Mouse (Mus musculus) thymus, postnatal 4 days (tissue): ENCODE measurements around the gene Kdm4b.
A peak's percentile ranks its signal among the peaks of the same experiment; 100 is the strongest.

ENCODE experiments used
- DNase-seq: peaks from one replicate; pipeline ENCODE4 v3.0.0; 2021

The Kdm4b gene

DNA sequence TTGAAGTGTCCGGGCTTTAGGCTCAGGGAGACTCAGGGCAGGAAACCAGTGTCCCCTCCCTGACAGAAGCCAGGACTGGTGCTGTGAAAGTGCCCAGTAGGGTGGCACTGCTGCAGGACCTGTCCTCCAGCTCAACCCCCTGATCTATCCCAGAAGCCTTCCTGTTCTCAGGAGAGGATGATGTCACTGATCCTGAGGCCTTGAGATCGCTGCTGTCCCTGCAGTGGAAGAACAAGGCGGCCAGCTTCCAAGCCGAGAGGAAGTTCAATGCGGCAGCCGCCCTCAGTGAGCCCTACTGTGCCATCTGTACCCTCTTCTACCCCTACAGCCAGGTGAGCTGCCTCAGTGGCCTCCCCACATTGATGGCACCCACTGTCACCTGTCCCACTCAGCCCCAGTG, 70.2 kb downstream of the Kdm4b start:
- no peak for DNase-seq

DNA sequence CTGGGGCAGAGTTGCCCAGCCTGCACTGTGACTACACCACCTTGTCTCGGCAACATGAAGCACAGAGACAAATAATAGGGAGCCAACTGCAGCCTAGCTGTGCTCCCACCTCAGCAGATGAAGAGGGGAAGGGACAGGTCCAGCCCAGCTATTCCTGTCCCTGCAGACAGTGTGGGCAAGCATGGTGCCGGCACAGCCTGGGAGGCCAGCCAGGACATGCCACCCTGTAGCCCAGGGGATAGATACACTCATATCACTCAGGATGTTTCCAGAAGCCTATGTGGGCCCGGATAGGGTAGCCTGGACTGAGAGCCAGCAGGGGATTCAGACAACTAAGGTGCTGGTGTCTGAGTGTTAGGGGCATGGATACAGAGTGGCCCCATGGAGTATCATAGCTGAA, 74.4 kb downstream of the Kdm4b start:
- no peak for DNase-seq

DNA sequence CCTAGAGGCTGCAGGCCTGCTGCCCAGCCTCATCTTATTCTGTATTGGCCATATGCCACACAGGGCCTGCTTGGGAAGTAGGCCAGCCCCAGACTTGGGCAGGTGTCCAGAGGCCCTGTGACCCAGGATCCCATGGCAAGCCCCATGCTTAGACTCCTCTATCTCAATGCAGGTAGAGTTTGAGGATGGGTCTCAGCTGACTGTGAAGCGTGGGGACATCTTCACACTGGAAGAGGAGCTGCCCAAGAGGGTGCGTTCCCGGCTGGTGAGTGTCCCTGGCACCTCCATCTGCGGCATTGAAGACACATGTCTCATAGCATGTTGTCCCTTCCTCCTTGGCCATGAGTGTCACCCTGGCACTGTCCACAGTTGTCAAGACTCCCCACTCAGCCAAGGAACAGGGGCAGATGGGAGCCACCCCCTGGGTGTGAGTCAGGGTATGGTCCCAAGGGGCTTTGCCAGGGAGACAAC, 75.2 kb downstream of the Kdm4b start:
- no peak for DNase-seq

DNA sequence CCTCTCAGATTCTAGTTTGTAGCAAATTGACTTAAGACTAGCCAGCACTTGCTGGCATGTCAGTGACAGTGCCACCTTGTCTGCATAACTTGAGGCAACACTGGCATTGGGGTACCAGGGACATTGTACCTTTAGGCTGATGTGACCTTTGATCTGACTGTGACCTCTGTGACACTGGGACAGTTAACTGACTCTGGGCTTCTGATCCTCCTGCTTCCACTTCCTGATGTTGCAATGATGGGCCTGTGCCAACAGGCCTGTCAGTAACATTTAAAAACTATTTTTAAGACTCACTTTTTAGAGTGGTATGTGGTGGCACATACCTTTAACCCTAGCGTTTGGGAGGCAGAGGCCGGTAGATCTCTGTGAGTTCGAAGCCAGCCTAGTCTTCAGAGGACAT, 79.5 kb downstream of the Kdm4b start:
- no peak for DNase-seq

DNA sequence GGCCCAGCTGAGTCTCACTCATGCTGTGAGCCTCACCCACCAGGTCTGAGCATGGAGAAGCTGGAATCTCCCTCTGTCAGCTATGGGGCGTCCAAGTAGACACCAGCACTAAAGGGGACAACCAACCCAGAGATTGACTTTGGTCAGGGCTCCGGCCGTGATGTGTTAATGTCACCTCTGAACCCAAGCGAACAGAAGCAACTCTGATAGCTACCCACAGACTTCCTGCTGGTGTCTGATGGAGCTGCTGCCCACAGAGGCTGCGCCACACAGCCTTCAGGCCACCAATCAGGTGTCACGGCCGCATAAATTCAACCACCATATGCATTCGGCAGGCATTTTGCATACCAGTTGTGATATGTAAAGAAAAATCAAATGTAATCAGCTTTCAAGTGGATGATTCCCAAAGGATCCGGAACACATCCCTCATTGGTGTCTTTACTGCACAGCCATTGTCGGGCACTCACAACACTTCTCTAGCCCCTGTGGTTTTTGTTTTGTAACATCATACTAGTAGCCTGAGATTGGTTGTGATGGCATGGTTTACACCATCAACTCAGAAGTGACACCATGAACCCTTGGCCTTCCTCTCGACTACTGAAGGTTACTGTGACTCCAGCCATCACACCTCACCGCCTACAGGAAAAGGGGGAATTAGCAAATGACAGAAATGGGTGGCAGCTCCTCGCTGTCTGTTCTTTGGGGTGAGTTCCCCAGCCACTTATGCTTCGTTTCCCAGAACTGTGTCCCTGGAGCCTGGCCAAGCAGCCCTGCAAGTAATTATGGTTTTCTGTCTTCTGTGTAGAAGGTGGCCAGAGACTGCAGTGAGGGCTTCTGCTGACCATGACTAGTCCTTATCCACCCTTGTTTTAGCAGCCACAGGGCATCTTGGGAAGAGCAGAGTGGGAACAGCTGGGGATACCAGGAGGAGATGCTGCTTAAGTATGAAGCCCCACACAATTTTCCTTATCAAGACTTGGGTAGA, 80.3 kb downstream of the Kdm4b start:
- DNase-seq: no peak

DNA sequence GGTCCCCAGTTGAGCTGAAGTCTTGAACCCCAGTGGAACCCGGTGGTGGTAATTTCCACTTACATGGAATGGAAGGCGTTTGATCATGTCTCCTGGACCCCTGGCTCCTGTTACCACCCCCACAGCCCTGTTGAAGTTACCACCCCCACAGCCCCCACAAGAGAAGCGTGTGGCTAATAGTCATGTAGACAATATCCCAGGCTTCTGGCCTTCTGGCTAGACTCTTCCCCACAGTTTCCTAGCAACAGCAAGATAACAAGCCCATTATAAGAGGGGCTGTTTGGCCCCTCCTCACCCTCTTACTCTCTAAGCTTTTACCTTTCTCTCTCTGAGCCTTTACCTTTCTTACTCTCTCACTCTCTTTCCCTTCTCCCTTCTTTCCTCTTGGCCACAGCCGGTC, 81.0 kb downstream of the Kdm4b start:
- no peak for DNase-seq

DNA sequence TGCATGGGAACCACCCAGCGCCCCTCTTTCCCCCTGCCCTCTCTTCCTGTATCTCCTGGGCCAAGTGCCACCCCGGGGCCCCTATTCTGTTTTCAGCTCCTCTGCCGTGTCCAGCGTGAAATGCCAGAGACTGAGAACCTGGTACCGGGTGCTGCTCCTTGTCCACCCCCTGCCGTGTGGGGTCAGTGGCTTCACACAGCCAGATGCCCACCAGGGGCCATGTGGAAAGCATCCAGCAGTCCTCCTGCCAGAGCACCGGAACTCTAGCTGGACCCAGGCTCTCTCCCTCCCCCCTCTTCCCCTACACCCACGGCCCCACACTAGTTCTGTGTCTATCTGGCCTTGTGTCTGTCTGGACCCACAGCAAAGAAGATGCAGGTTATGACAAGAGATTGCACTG, 81.5 kb downstream of the Kdm4b start:
- no peak for DNase-seq

DNA sequence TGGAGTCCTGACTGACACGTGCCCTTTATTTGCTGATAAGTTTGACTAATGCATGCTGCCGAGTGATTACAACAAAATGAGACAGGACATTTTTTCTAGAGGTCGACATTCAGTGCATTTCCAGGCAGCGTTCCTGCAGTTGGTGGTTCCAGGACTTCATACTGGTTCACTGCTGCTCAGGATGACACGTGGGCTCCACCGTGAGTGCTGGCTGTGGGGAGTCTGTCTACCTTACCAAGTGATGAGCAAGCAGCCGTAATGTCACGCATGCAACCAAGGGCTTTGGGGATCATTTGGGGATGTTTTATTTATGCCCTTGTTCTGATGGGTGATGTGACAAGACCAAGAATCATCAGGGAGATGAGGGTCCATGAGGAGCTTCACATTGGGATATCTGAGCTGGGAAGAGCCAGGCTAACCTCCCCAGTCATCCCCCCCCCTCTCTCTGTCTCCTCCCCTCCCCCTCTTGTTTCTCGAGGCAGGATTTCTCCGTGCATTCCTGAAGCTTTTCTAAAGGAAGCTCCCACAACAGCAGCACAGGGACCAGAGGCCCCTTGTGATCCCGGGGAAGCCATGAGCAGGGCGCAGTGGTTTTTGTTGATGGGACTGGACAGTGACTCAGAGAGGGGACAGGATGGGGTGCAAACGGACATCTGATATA, 83.2 kb downstream of the Kdm4b start:
- DNase-seq: no peak

DNA sequence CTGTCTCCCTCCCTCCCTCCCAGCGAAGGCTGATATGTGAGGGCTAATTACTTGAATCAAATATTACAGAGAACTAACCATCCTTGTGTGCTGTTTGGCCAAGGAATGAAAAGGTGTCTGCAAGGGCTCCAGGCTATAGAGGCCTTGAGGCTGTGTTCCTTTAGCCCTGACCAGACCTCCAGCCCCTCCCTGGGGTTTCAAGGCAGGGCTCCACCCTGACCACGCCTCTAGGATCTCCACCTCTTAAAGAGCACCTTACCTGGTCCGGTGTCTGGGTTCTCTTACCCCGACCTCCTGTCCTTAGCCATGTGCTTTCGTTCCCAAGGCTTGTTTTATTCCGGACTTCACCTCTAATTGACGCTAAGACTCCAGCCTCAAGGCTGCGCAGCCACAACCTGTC, 83.9 kb downstream of the Kdm4b start:
- no peak for DNase-seq

DNA sequence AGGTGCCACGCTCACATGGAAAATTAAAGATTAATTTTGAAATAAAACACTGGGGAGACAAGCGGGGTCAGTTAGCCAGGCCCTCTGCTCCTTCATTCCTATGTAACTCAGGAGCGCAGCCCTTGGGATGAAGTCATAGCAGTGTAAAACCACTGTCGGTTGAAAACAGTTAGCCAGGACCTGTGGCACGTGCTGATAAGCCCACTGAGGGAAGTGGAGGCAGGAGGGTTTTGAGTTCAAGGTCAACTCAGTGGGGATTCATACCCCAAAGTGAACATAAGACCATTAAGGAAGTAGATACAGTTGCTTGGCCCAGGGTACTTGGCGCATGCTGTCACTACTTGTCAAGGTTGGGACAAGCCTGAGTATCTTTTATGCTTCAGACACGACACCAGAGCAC, 85.6 kb downstream of the Kdm4b start:
- DNase-seq: no peak

DNA sequence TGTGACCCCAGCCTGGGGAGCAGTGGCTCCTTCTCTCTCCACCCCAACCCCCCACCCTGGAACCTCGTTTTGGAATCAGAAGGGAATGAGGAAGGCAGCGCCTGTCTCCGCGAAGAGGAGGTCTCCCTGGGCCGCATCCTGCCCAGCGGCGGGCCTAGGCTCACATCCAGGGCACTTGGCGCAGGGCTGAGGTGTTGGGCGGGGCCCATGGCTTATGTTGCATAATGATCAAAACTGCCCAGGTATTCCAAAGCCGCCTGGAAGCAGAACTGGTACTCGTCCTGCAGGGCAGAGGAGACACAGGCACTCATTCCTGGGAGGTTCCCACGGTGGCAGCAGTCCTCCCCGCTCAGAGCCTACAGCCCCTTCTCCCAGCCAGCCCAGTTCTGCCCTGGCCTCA, 87.3 kb downstream of the Kdm4b start:
- no peak for DNase-seq

DNA sequence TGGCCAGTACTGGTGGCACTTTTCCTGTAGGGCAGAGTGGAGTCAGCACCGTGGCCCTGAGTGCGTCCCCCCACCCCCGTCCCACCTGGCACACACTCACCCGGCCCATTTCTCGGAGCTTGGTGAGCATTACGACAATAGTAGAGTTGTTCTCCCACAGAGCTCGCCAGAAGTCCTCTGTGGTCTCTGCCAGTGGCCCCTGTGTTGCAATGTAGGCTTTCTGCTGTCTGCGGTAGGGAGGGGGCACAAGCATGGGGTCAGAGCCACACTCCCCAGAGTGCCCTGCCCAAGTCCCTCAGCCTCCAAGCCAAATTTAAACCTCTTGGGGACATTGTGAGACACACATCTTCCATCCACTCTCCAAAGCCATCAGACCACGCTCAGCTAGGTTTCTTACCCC, 88.9 kb downstream of the Kdm4b start:
- no peak for DNase-seq

DNA sequence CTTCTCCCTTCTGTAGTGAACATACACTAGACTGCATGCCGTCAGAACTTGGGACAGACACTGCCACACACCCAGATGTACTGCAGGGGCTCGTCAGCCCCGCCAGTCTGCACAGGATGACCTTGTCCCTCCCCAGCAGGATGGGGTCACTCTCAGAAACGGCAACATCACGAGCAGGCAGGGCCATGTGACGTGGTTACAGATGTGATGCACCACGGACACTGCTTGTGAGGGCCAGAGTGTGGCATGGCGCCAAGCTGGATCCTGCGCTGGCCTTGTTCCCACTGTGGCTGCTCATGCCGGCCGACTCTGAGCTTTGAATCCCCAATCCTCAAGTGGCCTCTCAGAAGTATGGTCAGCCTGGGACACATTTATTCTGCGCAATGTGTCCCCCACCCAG, 92.4 kb downstream of the Kdm4b start:
- no peak for DNase-seq

DNA sequence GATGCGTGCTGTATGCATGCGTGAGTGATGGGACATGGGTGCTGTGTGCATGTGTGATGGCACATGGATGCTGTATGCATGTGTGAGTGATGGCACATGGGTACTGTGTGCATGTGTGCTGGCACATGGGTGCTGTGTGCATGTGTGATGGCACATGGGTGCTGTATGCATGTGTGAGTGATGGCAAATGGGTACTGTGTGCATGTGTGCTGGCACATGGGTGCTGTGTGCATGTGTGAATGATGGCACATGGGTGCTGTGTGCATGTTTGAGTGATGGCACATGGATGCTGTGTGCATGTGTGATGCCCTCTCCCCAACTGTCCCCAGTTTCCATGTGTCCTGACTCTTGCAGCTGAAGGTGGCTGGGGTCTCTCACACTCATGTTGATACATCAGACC, 94.2 kb downstream of the Kdm4b start:
- no peak for DNase-seq

DNA sequence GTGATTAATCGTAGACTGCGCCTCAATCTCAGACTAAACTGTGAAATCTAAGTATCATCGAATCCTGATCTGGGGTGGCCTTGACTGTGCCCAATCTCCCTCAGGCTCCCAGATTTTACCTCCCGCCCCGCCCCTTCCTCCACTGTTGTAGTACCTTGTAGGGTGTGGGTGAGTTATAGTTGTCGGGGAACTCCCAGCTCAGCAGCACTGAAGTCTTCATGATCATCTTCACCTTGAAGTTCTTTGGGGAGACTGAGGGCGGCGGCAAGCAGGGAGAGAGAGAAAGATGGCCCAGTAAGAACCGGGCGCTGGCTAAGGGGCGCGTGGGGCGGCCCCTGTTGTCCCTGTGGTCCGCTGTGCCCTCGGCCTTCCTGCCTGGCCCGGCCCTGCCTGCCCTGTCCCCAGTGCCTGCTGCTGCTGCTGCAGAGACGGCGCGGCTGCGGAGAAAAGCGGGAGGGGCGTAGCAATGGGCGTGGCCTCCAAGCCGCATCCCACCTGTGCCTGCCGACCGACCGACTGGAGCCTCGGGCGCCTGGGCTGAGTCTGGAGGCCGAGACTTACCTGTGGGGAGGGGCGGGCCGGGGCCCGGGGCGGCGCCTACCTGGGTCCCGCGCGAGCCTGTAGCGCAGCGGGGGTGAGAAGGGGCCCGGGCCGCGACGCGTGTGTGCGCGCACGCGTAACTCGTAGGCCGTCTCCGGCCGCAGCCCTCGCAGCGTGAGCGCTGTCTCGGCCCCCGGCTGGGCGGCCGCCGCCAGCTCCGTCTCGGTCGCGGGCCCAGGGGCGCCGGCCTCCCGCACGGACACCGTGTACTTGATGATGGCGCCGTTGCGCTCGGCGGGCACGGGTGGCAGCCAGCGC, 99.1 kb downstream of the Kdm4b start:
- DNase-seq: peak; percentile 86

DNA sequence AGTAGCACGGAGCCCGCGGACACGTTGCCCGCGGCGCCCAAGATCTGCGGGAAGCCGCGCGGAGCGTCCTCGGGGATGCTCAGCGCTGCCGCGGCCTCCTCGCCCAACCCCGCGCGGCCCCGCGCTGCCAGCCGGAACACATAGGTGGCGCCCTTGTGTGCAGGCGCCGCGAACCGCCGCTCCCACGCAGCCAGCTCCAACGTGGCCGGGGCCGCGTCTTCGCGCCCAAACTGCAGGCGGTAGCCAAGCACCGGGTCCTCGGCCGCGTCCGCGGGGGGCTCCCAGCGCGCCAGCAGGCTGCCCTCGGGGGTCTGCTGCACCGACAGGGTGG, 99.7 kb downstream of the Kdm4b start:
- peak; percentile 97 for DNase-seq

DNA sequence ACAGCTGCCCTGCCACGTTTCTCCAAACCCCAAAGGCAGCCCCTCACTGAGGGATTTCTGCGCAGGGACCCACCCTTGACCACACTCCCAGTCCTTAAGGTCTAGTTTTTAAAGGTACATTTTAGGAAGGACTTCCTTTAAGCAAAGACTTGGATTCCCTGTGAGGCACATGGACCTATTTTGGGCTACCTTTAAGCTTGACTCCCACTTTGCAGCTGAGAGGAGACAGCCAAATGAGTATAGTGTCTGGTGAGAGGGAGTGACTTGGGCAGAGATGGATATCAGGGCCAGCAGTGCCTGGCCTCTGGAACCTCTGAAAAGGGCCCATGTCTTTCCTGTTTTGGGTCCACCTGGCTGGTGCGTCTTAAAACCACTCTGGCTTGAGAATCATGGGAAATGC, 100.1 kb downstream of the Kdm4b start:
- DNase-seq: no peak

DNA sequence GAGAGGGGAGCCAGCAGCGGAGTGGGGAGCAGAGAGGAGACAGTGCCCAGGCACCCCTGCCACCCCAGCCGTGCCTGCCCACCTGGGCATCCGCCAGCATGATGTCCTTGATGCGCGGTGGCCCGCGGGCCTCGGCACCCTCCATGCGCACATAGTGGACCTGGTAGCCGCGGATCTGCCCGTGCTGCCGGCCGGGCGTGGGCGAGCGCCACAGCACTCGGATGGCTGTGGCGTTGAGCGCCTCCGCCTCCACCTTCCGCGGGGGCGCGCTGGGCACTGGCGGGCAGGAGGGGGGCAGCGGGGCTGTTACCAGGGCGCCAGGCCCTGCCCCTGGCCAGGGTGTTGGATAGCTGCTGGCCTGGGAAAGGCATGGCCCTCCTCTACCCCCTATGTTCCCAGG, 102.0 kb downstream of the Kdm4b start:
- no peak for DNase-seq

DNA sequence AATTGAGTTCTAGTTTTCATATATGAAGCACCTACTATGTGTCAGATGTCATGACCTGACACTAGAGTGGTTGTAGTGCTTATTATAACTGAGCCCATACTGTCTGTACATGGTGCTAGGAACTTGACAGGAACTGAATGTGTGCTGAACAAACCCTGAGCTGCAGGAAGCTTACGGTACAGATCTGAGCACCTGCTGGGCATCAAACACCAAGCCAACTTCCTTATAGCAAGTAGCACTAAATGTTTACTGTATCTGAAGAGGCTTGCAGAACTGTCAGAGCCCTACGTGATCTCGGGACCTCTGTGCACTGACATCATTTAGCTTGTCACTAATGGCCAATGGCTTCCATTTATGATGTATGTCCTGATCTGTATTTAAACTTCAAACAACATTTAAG, 105.7 kb downstream of the Kdm4b start:
- DNase-seq: peak; percentile 55

DNA sequence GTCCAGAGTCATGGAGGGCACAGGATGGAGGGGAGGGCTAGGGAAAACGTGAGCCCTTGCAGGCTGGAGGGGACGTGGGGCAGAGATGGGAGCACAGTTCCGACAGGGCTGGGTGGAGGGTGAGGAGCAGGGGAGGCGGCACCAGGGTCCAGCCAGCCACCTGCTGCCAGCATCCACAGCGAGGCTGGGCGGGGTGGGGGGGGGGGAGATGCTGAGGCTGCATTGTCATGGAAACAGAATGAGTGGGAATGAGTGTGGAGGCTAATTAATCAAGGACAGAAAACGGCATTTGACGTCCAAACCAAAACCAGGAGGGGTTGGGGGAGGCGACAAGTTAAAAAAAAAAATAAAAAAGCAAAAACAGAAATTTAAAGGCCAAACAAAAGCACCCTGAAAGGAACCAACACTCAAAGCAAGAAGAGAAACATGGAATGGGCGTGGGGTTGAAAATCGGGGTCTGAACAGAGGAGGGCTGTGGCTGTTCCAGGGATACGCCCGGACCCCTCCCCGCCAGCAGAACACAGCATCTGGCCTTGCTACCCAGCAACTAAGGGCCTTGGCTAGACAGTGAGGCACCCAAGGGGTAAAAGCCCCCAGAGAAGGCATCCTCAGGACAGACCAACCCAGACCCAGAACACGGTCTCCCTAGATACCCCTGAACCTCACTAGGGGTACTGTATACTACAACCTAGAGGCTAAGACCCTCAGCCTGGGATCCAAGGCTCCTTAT, 114.0 kb downstream of the Kdm4b start:
- no peak for DNase-seq

DNA sequence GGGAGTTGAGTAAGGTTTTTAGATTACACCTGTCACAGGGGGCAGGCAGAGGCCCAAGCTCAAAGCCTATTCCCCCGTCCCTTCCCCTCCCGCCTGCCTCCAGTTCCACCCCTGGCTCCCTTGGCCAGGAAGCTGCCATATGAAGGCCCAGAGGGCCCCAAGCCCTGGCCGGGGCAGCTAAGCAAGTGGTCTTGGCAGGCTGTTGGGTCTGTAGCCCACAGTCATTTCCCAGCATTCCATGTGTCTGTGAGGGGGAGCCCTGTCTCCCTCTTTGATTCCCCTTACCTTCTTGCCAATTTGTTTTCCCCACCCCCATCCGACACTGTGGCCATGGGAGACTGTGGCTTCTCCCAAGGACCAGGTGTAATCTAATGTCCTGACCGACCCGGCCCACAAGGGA, 116.5 kb downstream of the Kdm4b start:
- DNase-seq: no peak

DNA sequence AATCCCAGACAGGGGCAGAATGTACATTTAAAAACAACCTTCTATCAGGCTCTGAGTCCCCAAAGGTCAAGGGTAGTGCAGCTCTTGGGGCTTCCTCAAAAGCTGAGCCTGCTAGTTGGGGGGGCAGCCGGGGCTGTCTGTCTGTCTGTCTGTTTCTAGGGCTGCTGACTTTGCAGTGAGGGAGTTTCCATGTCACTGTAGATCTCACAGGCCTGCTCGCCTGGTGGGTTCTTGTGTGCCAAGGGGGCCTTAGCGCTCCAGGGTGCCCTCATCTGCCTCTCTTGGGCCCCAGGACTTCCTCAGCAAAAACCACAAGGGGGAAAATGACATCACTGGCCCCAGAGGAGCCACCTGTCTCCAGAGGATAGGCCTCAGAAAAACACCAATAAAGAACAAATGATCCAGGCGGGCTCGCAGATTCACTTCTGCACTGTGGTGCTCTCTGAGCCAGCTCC, 117.5 kb downstream of the Kdm4b start:
- DNase-seq: peak; percentile 73

DNA sequence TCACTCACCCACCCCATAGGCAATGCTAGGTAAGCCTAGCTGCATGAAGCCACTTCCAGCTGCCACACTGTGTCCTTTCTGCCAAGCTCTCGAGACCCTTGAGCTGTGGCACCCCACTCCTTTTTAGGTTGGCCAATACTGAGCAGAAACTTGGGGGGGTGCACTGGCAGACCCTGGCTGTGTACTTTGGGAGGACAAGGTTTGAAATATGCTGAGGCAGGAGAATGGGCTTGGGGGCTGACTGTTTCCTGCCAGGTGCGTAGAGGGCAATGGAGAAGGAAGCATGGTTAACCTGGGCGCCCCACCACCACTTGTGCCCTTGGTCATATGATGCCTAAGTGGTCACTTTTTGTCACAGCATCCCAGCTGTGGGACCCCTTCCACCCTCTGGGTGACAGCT, 118.9 kb downstream of the Kdm4b start:
- DNase-seq: peak; percentile 59
